Mouse (Mus musculus): ENCODE measurements at regions not wholly inside any gene's neighbourhood (a gene's known extent, or its start where the extent isn't known, plus 50 kb on each side); places are given as distances from the start of the nearest gene placed in this dataset.

DNA sequence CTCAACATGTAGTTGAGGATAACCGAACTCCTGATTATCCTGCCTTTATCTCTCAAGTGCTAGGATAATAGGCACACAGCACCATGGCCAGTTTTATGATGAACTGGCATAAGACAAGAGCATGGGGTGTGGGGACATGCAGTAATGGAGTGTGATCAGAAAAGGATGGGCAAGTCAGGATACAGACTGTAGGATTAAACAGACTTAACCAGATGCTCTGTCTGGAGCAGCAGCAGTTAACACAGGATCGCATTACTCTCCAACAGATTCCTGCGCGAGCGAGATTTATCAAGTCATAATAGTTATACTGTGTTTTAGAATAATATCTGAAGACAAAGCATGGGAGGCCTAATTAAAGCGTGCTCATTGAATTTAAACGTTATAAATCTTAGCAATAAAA is 51.8 kb upstream of the Adtrp start:
- DNase-seq (ENCODE audit: low read depth, low spot score): no peak

DNA sequence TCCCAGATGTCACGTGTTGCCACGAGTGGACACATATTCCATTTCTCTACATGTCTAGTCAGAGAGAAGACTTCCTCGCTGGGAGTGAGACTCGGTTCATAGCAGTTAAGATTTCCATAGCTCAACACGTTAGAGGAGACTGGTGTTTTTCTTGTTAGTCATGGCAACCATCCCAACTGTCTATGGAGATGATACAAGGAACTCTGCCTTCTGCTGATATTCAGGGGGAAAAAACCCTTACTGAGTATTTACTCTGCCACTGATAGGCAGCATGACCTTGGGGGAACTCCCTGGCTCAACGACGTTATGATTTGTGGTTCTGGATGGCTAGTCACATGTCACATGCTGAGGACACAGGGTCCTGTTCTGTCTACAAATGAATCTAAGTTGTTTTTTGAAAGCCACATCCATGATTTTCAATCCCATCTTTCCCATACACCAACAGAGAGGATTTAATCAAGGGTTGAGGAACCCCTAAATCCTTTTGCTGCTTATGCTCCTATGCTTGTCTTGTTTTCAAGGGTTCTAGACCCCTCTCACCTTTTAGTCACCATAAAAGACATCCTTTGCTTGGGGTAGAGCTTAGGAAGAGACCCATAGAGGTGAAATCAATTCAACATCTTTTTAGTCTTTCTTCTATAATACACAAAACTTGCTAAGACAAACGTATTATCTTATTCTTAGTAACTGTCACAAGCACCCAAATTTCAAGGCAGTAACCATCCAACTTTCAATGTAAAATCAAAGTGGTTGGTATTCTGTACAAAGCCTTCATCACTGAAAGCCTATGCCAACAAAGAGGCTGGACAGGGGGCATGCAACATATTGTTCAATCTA is 50.2 kb upstream of the Adtrp start:
- no peak for DNase-seq (ENCODE audit: low read depth, low spot score)
